Mouse (Mus musculus) heart, adult 2 months (tissue): Measurements from ENCODE around the gene Gm28051.

Experiments used
- CTCF ChIP-seq: fragments of 200-600 bp; IDR thresholded peaks from 2 replicates; pipeline ENCODE4 v1.8.1; 2022; ENCODE audit warnings: antibody characterized with exemption, mild to moderate bottlenecking, moderate library complexity
- EP300 ChIP-seq: fragments of 200-500 bp; IDR thresholded peaks from 2 replicates; pipeline ENCODE4 v1.6.1; 2011; ENCODE audit warnings: low read depth, low read length, control low read depth; ENCODE audit not compliant: insufficient read depth
- POLR2A ChIP-seq: fragments of 200-500 bp; IDR thresholded peaks from 2 replicates; pipeline ENCODE4 v1.6.1; 2011; ENCODE audit warnings: mild to moderate bottlenecking, low read depth, low read length, control low read depth; ENCODE audit not compliant: insufficient read depth

DNA sequence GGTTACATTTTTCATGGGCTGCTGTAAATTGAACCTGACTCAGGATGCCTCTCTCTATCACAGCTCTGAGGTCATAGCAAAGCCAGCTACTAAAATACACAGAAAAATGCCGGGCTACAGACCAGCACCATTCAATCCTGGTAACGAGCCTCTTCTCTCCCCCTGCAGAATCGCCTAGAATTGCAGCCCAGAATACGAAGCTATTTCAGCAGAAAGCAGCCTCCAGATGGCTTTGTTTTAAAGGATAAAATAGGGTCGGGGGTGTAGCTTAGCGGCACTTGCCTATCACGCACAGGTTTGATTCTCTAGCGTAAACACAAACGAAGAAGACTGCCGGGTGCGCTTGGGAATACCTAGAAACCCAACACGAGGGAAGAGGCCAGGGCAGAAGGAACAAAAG, 57.1 kb downstream of the Gm28051 start:
- TF ChIP-seq CTCF (no peak), POLR2A (no peak), EP300 (no peak)
